Mouse (Mus musculus) heart, postnatal 0 days (tissue): Measurements from ENCODE around the gene Ryr3.

Experiments used
- CTCF ChIP-seq: IDR thresholded peaks from 2 replicates; pipeline ENCODE4 v1.5.1; 2016; ENCODE audit warnings: antibody characterized with exemption, control low read depth, low read depth
- EP300 ChIP-seq: IDR thresholded peaks from 2 replicates; pipeline ENCODE4 v1.6.1; 2016; ENCODE audit warnings: antibody characterized with exemption, low read depth

- TF ChIP-seq CTCF (no peak), EP300 (no peak)
Measured at GRCm38 (mm10) chr2:113178047-113178446, 38.8 kb downstream of the Ryr3 start.
